13 mouse cellular contexts compared by ENCODE assay signal in genomic region chr10:126827941-126828593, GRCm38 (mm10).
A peak's percentile ranks its signal among the peaks of the same experiment; 100 is the strongest.
DNase-seq lines count a peak whose midpoint lies in the region; ATAC-seq and TF ChIP-seq lines count a peak whose summit lies in the region.
"Had no signal": no experiment of that assay in that cellular context is flagged by ENCODE, and none has a peak within 500 bp of the region (broad histone marks: within the 10 kb centered on the region; RNA-seq: fewer than 3 reads in every experiment).

No protein-coding gene starts in this region.

- H3K36me3 ChIP-seq in forebrain, embryonic 11.5 days (ENCODE audit: control insufficient read depth, insufficient read depth, low read length): no peaks in the 10 kb centered on the region
- H3K36me3 ChIP-seq in forebrain, embryonic 10.5 days (replicated peaks): no peaks in the 10 kb centered on the region
- no peaks in the 10 kb centered on the region for H3K36me3 ChIP-seq in testis, adult 2 months (ENCODE audit: control insufficient read depth, insufficient read depth, low read length)
- H3K36me3 ChIP-seq in limb, embryonic 13.5 days: no peaks in the 10 kb centered on the region
- H3K36me3 ChIP-seq: liver, embryonic 15.5 days had no signal

- H3K27me3 ChIP-seq in forebrain, embryonic 11.5 days (ENCODE audit: control insufficient read depth, insufficient read depth, low read length): no peaks in the 10 kb centered on the region
- no peaks in the 10 kb centered on the region for H3K27me3 ChIP-seq in forebrain, embryonic 10.5 days (ENCODE audit: poor library complexity, severe bottlenecking)
- no peaks in the 10 kb centered on the region for H3K27me3 ChIP-seq in testis, adult 2 months (ENCODE audit: control insufficient read depth, insufficient read depth, low read length)
- no peaks in the 10 kb centered on the region for H3K27me3 ChIP-seq in limb, embryonic 13.5 days
- H3K27me3 ChIP-seq: liver, embryonic 15.5 days; megakaryocyte, embryonic 14.5 days had no signal

- no peaks in the 10 kb centered on the region for H3K9me3 ChIP-seq in forebrain, embryonic 11.5 days (ENCODE audit: control insufficient read depth, low read length)
- H3K9me3 ChIP-seq in forebrain, embryonic 10.5 days: no peaks in the 10 kb centered on the region; the same call in 1 of the 2 replicates
- H3K9me3 ChIP-seq in limb, embryonic 13.5 days: peaks cover 9% of the 10 kb centered on the region
- H3K9me3 ChIP-seq: liver, embryonic 15.5 days had no signal

- intact Hi-C loops in heart, postnatal 25 days (cut with DNase I): no loop called here

- H3K4me3 ChIP-seq in forebrain, embryonic 11.5 days (ENCODE audit: low read depth, low read length): no peak overlapping the region
- H3K4me3 ChIP-seq in forebrain, embryonic 10.5 days: no peak overlapping the region
- H3K4me3 ChIP-seq in testis, adult 2 months (ENCODE audit: control insufficient read depth, low read depth, low read length): peak overlapping the region; percentile 25; the same call in 1 of the 2 replicates
- no peak overlapping the region for H3K4me3 ChIP-seq in limb, embryonic 13.5 days
- H3K4me3 ChIP-seq: liver, embryonic 15.5 days; megakaryocyte, embryonic 14.5 days had no signal

- peak; percentile 37; the same call in 1 of the 2 replicates for ATAC-seq in forebrain, embryonic 11.5 days (replicated peaks; ENCODE audit: low FRiP score)
- peak; percentile 71; the same call in 1 of the 2 replicates for ATAC-seq in limb, embryonic 13.5 days (ENCODE audit: low FRiP score, low read depth)
- ATAC-seq: intestine, postnatal 0 days had no signal

- no peak overlapping the region for H3K9ac ChIP-seq in forebrain, embryonic 11.5 days (ENCODE audit: low read length)
- no peak overlapping the region for H3K9ac ChIP-seq in limb, embryonic 13.5 days
- H3K9ac ChIP-seq: liver, embryonic 15.5 days had no signal

- H3K27ac ChIP-seq in forebrain, embryonic 11.5 days (ENCODE audit: low read depth, low read length): no peak overlapping the region
- H3K27ac ChIP-seq in forebrain, embryonic 10.5 days: no peak overlapping the region
- H3K27ac ChIP-seq in testis, adult 2 months (ENCODE audit: control insufficient read depth, insufficient read depth, low read depth, low read length): no peak overlapping the region
- no peak overlapping the region for H3K27ac ChIP-seq in limb, embryonic 13.5 days
- H3K27ac ChIP-seq: liver, embryonic 15.5 days had no signal

- no peak for TF ChIP-seq POLR2A in testis, adult 2 months (IDR thresholded peaks at IDR 0.05; ENCODE audit: control insufficient read depth, low read depth, low read length)

- TF ChIP-seq CTCF in testis, adult 2 months (IDR thresholded peaks at IDR 0.05; ENCODE audit: control insufficient read depth, insufficient read depth, insufficient replicate concordance, low read depth, low read length): no peak

- WGBS in forebrain, embryonic 11.5 days: 63% methylated on average over 8 of the region's 8 CpGs
- WGBS in forebrain, embryonic 10.5 days: 74% methylated on average over 8 of the region's 8 CpGs
- whole genome bisulfite sequencing in limb, embryonic 13.5 days: 31% methylated on average over 8 of the region's 8 CpGs

- DNase-seq in forebrain, embryonic 11.5 days (ENCODE audit: low spot score): peak; percentile 42
- DNase-seq in forebrain, embryonic 10.5 days (ENCODE audit: extremely low spot score, low spot score): no peak
- DNase-seq in testis, postnatal 14 days (ENCODE audit: low spot score): no peak
- no peak for DNase-seq in adrenal gland, adult 18-20 months (ENCODE audit: low spot score in 2 of 2)
- no peak for DNase-seq in heart, postnatal 25 days (ENCODE audit: low spot score)
- no peak for DNase-seq in gastrocnemius, postnatal 4 days (ENCODE audit: low spot score in 2 of 2)
- DNase-seq: embryo, embryonic 11 days had no signal

- no peak overlapping the region for H3K4me2 ChIP-seq in forebrain, embryonic 11.5 days (ENCODE audit: low read depth, low read length, severe bottlenecking)
- no peak overlapping the region for H3K4me2 ChIP-seq in limb, embryonic 13.5 days (replicated peaks)
- H3K4me2 ChIP-seq: heart, embryonic 11.5 days; liver, embryonic 15.5 days had no signal

- 0 out of 2 replicates have a peak, but pooled peaks cover 2% of the 10 kb centered on the region for H3K4me1 ChIP-seq in forebrain, embryonic 11.5 days (replicated peaks; ENCODE audit: control insufficient read depth, insufficient read depth, low read length)
- H3K4me1 ChIP-seq in forebrain, embryonic 10.5 days: peaks cover 9% of the 10 kb centered on the region; the same call in 1 of the 2 replicates
- H3K4me1 ChIP-seq in testis, adult 2 months (ENCODE audit: control insufficient read depth, insufficient read depth, low read length): peaks cover 2% of the 10 kb centered on the region
- H3K4me1 ChIP-seq in limb, embryonic 13.5 days: peaks cover 13% of the 10 kb centered on the region
- H3K4me1 ChIP-seq: liver, embryonic 15.5 days had no signal
